Mouse (Mus musculus): ENCODE measurements around the gene Axdnd1.

- TF ChIP-seq CTCF (IDR thresholded peaks at IDR 0.05; ENCODE audit: extremely low read depth, insufficient read length, insufficient replicate concordance, low read depth, low read length): no peak
- no peak for TF ChIP-seq POLR2A (IDR thresholded peaks at IDR 0.05; ENCODE audit: low read depth, low read length)
Measured at GRCm38 (mm10) chr1:156442266-156442665, 21.3 kb upstream of the Axdnd1 start.

All from small intestine, adult 2 months (tissue).